Mouse (Mus musculus) lung, postnatal 0 days (tissue): Measurements from ENCODE around the gene Ano10. TPM values are rescaled to one million over a fixed set of nuclear protein-coding genes. Genes with fewer than 3 reads are reported as not detected.
"Not testable (repeated sequence)": the region's sequence is repeated elsewhere in the genome, so short reads cannot be mapped to it uniquely, and the experiment has no call there.

Experiments used
- ATAC-seq: fragments of 200-750 bp; cut with Nextera tagmentation; 2 replicates; pipeline ENCODE4 v1.8.0; 2017; ENCODE audit warnings: moderate library complexity
- DNase-seq: peaks from one replicate; pipeline ENCODE4 v3.0.0-alpha.2; 2016; ENCODE audit warnings: low spot score
- H3K27ac ChIP-seq: fragments of 300-500 bp; sonication (generic); 2 replicates; pipeline ENCODE4 v1.5.1; 2014; ENCODE audit warnings: antibody characterized with exemption, mild to moderate bottlenecking, low read length, mixed read lengths
- H3K27me3 ChIP-seq: fragments of 300-500 bp; sonication (generic); replicated peaks from 2 replicates; pipeline ENCODE4 v1.6.1; 2014; ENCODE audit warnings: low read length, mixed read lengths; ENCODE audit not compliant: insufficient read depth
- H3K36me3 ChIP-seq: fragments of 300-500 bp; sonication (generic); 2 replicates; pipeline ENCODE4 v1.6.1; 2014; ENCODE audit warnings: low read length, mixed read lengths; ENCODE audit not compliant: insufficient read depth
- H3K4me1 ChIP-seq: fragments of 300-500 bp; sonication (generic); 2 replicates; pipeline ENCODE4 v1.6.1; 2014; ENCODE audit warnings: antibody characterized with exemption, low read depth, low read length, mixed read lengths; ENCODE audit not compliant: insufficient read depth
- H3K4me2 ChIP-seq: fragments of 300-500 bp; sonication (generic); replicated peaks from 2 replicates; pipeline ENCODE4 v1.6.1; 2014; ENCODE audit warnings: low read depth, mild to moderate bottlenecking, low read length, moderate library complexity, mixed read lengths
- H3K4me3 ChIP-seq: fragments of 300-500 bp; sonication (generic); 2 replicates; pipeline ENCODE4 v1.5.1; 2014; ENCODE audit warnings: low read depth, low read length
- H3K9ac ChIP-seq: fragments of 300-500 bp; sonication (generic); replicated peaks from 2 replicates; pipeline ENCODE4 v1.6.1; 2014; ENCODE audit warnings: low read depth, mild to moderate bottlenecking
- H3K9me3 ChIP-seq: fragments of 300-500 bp; sonication (generic); 2 replicates; pipeline ENCODE4 v1.6.1; 2016; ENCODE audit warnings: low read length, mixed read lengths
- CTCF ChIP-seq: IDR thresholded peaks from 2 replicates; pipeline ENCODE4 v1.5.1; 2016; ENCODE audit warnings: antibody characterized with exemption, mild to moderate bottlenecking
- EP300 ChIP-seq: IDR thresholded peaks from 2 replicates; pipeline ENCODE4 v1.6.1; 2016; ENCODE audit warnings: antibody characterized with exemption, mild to moderate bottlenecking, control low read depth
- WGBS: fragments of 180-500 bp; shearing (Covaris S2); extraction: QIAGEN DNeasy Blood & Tissue Kit; methylation state at CpG from one replicate; pipeline ENCODE4 v1.1.7; 2014; 5-methylcytosine and 5-hydroxymethylcytosine counted together
- polyA plus RNA-seq: library from polyadenylated mRNA; unstranded; fragments of >200 nt; fragmentation: Nextera tagmentation; extraction: Ambion mirVana; gene quantifications from 2 replicates; pipeline ENCODE4 v1.2.1, GENCODE M21; 2015

Gene Ano10
- polyA plus RNA-seq, 1 experiment from 2014 or later = 41.6 TPM

GRCm38 (mm10) chr9:122325996-122326395 lies 31.8 kb upstream of the Ano10 start:
- H3K27me3 ChIP-seq = no peaks in the 10 kb centered on the region
- DNase-seq (peak; percentile 72), ATAC-seq (peak; percentile 89)
- 87% methylated on average over 1 of the region's 1 CpGs for WGBS
- no peaks in the 10 kb centered on the region for H3K4me1 ChIP-seq
- peak; percentile 39 for TF ChIP-seq CTCF
- TF ChIP-seq EP300 = peak; percentile 78
- no peak overlapping the region for H3K4me3 ChIP-seq
- H3K4me2 ChIP-seq = no peak overlapping the region
- H3K27ac ChIP-seq = no peak overlapping the region
- H3K9ac ChIP-seq = no peak overlapping the region
- H3K36me3 ChIP-seq = no peaks in the 10 kb centered on the region
- H3K9me3 ChIP-seq = no peaks in the 10 kb centered on the region

- Histone ChIP-seq H3K9ac (no peak overlapping the region), H3K9me3 (no peaks in the 10 kb centered on the region), H3K36me3 (no peaks in the 10 kb centered on the region), H3K4me2 (no peak overlapping the region), H3K27ac (no peak overlapping the region), H3K4me1 (no peaks in the 10 kb centered on the region), H3K27me3 (no peaks in the 10 kb centered on the region), H3K4me3 (no peak overlapping the region)
- TF ChIP-seq EP300 (no peak), CTCF (no peak)
- 67% methylated on average over 3 of the region's 3 CpGs for WGBS
- DNase-seq = no peak
- ATAC-seq = no peak
These were observed 28.1 kb upstream of the Ano10 start for GRCm38 (mm10) chr9:122322356-122322755.

GRCm38 (mm10) chr9:122320626-122321025 lies 26.4 kb upstream of the Ano10 start:
- no peak overlapping the region; the same call in 1 of the 2 replicates for H3K27ac ChIP-seq
- TF ChIP-seq CTCF (peak; percentile 37), EP300 (peak; percentile 67)

GRCm38 (mm10) chr9:122316562-122316961 lies 22.3 kb upstream of the Ano10 start:
- DNase-seq = no peak
- no peak overlapping the region for H3K27ac ChIP-seq
- no peak overlapping the region for H3K4me3 ChIP-seq
- no peak overlapping the region for H3K4me2 ChIP-seq
- H3K27me3 ChIP-seq = no peaks in the 10 kb centered on the region
- no peaks in the 10 kb centered on the region for H3K4me1 ChIP-seq
- H3K9ac ChIP-seq = no peak overlapping the region
- TF ChIP-seq EP300 (no peak), CTCF (no peak)
- 71% methylated on average over 7 of the region's 7 CpGs for WGBS
- no peak for ATAC-seq
- no peaks in the 10 kb centered on the region for H3K9me3 ChIP-seq
- no peaks in the 10 kb centered on the region for H3K36me3 ChIP-seq

More at GRCm38 (mm10) chr9:122320626-122321025, 26.4 kb upstream of the Ano10 start:
- Histone ChIP-seq H3K9ac (no peak overlapping the region), H3K4me1 (no peaks in the 10 kb centered on the region), H3K27me3 (no peaks in the 10 kb centered on the region), H3K9me3 (no peaks in the 10 kb centered on the region), H3K4me3 (no peak overlapping the region), H3K36me3 (no peaks in the 10 kb centered on the region), H3K4me2 (no peak overlapping the region)
- DNase-seq = peak; percentile 72
- peak; percentile 89 for ATAC-seq
- 81% methylated on average over 4 of the region's 4 CpGs for WGBS

- DNase-seq (no peak), ATAC-seq (no peak)
- H3K27me3 ChIP-seq = no peaks in the 10 kb centered on the region
- H3K27ac ChIP-seq = no peak overlapping the region
- no peak overlapping the region for H3K4me2 ChIP-seq
- no peak overlapping the region for H3K9ac ChIP-seq
- H3K9me3 ChIP-seq = no peaks in the 10 kb centered on the region
- H3K4me3 ChIP-seq = no peak overlapping the region
- TF ChIP-seq EP300 = no peak
- no peak for TF ChIP-seq CTCF
- no peaks in the 10 kb centered on the region for H3K4me1 ChIP-seq
- no peaks in the 10 kb centered on the region for H3K36me3 ChIP-seq
- WGBS = 75% methylated on average over 11 of the region's 11 CpGs
These were observed 21.3 kb upstream of the Ano10 start for GRCm38 (mm10) chr9:122315501-122315900.

- no peak for DNase-seq
- no peaks in the 10 kb centered on the region for H3K27me3 ChIP-seq
- no peaks in the 10 kb centered on the region for H3K9me3 ChIP-seq
- H3K36me3 ChIP-seq = no peaks in the 10 kb centered on the region
- no peaks in the 10 kb centered on the region for H3K4me1 ChIP-seq
- H3K9ac ChIP-seq = no peak overlapping the region
- no peak overlapping the region for H3K4me2 ChIP-seq
- H3K27ac ChIP-seq = no peak overlapping the region
- no peak overlapping the region for H3K4me3 ChIP-seq
- ATAC-seq = no peak
- TF ChIP-seq CTCF = no peak
- TF ChIP-seq EP300 = no peak
- WGBS = 50% methylated on average over 4 of the region's 4 CpGs
These were observed 20.7 kb upstream of the Ano10 start for GRCm38 (mm10) chr9:122314942-122315341.

- no peak overlapping the region for H3K9ac ChIP-seq
- H3K4me1 ChIP-seq = no peaks in the 10 kb centered on the region
- no peak for DNase-seq
- H3K27me3 ChIP-seq = no peaks in the 10 kb centered on the region
- WGBS = 52% methylated on average over 6 of the region's 6 CpGs
- no peaks in the 10 kb centered on the region for H3K36me3 ChIP-seq
- ATAC-seq = no peak
- no peaks in the 10 kb centered on the region for H3K9me3 ChIP-seq
- H3K27ac ChIP-seq = no peak overlapping the region
- no peak overlapping the region for H3K4me2 ChIP-seq
- H3K4me3 ChIP-seq = no peak overlapping the region
- TF ChIP-seq CTCF (no peak), EP300 (no peak)
These were observed 20.2 kb upstream of the Ano10 start for GRCm38 (mm10) chr9:122314386-122314785.

- not testable (repeated sequence) for H3K27me3 ChIP-seq, H3K9me3 ChIP-seq, H3K9ac ChIP-seq, H3K4me1 ChIP-seq, DNase-seq, H3K4me3 ChIP-seq, H3K4me2 ChIP-seq, ATAC-seq, H3K36me3 ChIP-seq, H3K27ac ChIP-seq
- 50% methylated on average over 1 of the region's 1 CpGs for WGBS
These were observed 18.9 kb upstream of the Ano10 start for GRCm38 (mm10) chr9:122313128-122313527.
